Mouse (Mus musculus): ENCODE measurements around the gene Kcnq2. TPM values are rescaled to one million over a fixed set of nuclear protein-coding genes. Genes with fewer than 3 reads are reported as not detected.

The Kcnq2 gene
- polyA plus RNA-seq, 1 experiment from 2014 or later = 41.7 TPM

- no peak overlapping the region for H3K9ac ChIP-seq
- no peaks in the 10 kb centered on the region for H3K36me3 ChIP-seq
- H3K27ac ChIP-seq = peak overlapping the region; percentile 72
- ATAC-seq (ENCODE audit: low FRiP score) = peak; percentile 76
- no peaks in the 10 kb centered on the region for H3K27me3 ChIP-seq
- no peaks in the 10 kb centered on the region for H3K9me3 ChIP-seq (replicated peaks)
- WGBS = 63% methylated on average over 4 of the region's 4 CpGs
- no peak overlapping the region for H3K4me3 ChIP-seq
- H3K4me2 ChIP-seq (replicated peaks) = no peak overlapping the region
- H3K4me1 ChIP-seq = peaks cover 55% of the 10 kb centered on the region
Measured at GRCm38 (mm10) chr2:181120922-181121449, 14.1 kb downstream of the Kcnq2 start.

- Histone ChIP-seq H3K27ac (peak overlapping the region; percentile 72), H3K4me1 (peaks cover 59% of the 10 kb centered on the region)
- ATAC-seq (ENCODE audit: low FRiP score) = no peak
Measured at GRCm38 (mm10) chr2:181119952-181120351, 15.1 kb downstream of the Kcnq2 start.

GRCm38 (mm10) chr2:181116436-181116835, 18.7 kb downstream of the Kcnq2 start:
- H3K27ac ChIP-seq = no peak overlapping the region
- no peaks in the 10 kb centered on the region for H3K9me3 ChIP-seq (replicated peaks)
- peaks cover 56% of the 10 kb centered on the region for H3K4me1 ChIP-seq
- H3K4me3 ChIP-seq = no peak overlapping the region
- WGBS = 89% methylated on average over 5 of the region's 5 CpGs
- no peaks in the 10 kb centered on the region for H3K36me3 ChIP-seq
- H3K9ac ChIP-seq = no peak overlapping the region
- no peak for ATAC-seq (ENCODE audit: low FRiP score)
- no peak overlapping the region for H3K4me2 ChIP-seq (replicated peaks)
- no peaks in the 10 kb centered on the region for H3K27me3 ChIP-seq

More at GRCm38 (mm10) chr2:181119952-181120351, 15.1 kb downstream of the Kcnq2 start:
- 31% methylated on average over 10 of the region's 10 CpGs for WGBS
- no peaks in the 10 kb centered on the region for H3K9me3 ChIP-seq (replicated peaks)
- H3K36me3 ChIP-seq = no peaks in the 10 kb centered on the region
- no peak overlapping the region for H3K4me3 ChIP-seq
- H3K4me2 ChIP-seq (replicated peaks) = no peak overlapping the region
- H3K27me3 ChIP-seq = no peaks in the 10 kb centered on the region
- H3K9ac ChIP-seq = no peak overlapping the region

- Histone ChIP-seq H3K27ac (no peak overlapping the region), H3K4me1 (peaks cover 51% of the 10 kb centered on the region), H3K4me2 (replicated peaks) (no peak overlapping the region), H3K9me3 (replicated peaks) (no peaks in the 10 kb centered on the region), H3K27me3 (no peaks in the 10 kb centered on the region), H3K9ac (no peak overlapping the region), H3K36me3 (no peaks in the 10 kb centered on the region), H3K4me3 (no peak overlapping the region)
- no peak for ATAC-seq (ENCODE audit: low FRiP score)
- WGBS = 85% methylated on average over 3 of the region's 3 CpGs
Measured at GRCm38 (mm10) chr2:181115367-181115766, 19.7 kb downstream of the Kcnq2 start.

- ATAC-seq (ENCODE audit: low FRiP score) = peak; percentile 53
- no peak overlapping the region for H3K4me2 ChIP-seq (replicated peaks)
- H3K27me3 ChIP-seq = no peaks in the 10 kb centered on the region
- peaks cover 38% of the 10 kb centered on the region for H3K4me1 ChIP-seq
- 0 out of 2 replicates have a peak, but pooled peaks cover 9% of the 10 kb centered on the region for H3K36me3 ChIP-seq
- H3K9ac ChIP-seq = 0 out of 2 replicates have a peak overlapping the region, but pooled peaks have one; percentile 3
- no peak overlapping the region for H3K4me3 ChIP-seq
- WGBS = 58% methylated on average over 8 of the region's 8 CpGs
- H3K9me3 ChIP-seq (replicated peaks) = no peaks in the 10 kb centered on the region
- 0 out of 2 replicates have a peak overlapping the region, but pooled peaks have one; percentile 45 for H3K27ac ChIP-seq
Measured at GRCm38 (mm10) chr2:181113762-181114361, 21.2 kb downstream of the Kcnq2 start.

GRCm38 (mm10) chr2:181111665-181112064, 23.4 kb downstream of the Kcnq2 start:
- H3K4me3 ChIP-seq = no peak overlapping the region
- H3K4me1 ChIP-seq = peaks cover 34% of the 10 kb centered on the region
- ATAC-seq (ENCODE audit: low FRiP score) = no peak
- no peak overlapping the region for H3K27ac ChIP-seq
- 0 out of 2 replicates have a peak, but pooled peaks cover 9% of the 10 kb centered on the region for H3K36me3 ChIP-seq
- WGBS = 96% methylated on average over 1 of the region's 1 CpGs
- H3K9me3 ChIP-seq (replicated peaks) = no peaks in the 10 kb centered on the region
- no peaks in the 10 kb centered on the region for H3K27me3 ChIP-seq
- H3K4me2 ChIP-seq (replicated peaks) = no peak overlapping the region
- no peak overlapping the region for H3K9ac ChIP-seq

GRCm38 (mm10) chr2:181104111-181104510, 31.0 kb downstream of the Kcnq2 start:
- Histone ChIP-seq H3K4me1 (peaks cover 17% of the 10 kb centered on the region), H3K36me3 (peaks cover 5% of the 10 kb centered on the region; the same call in 1 of the 2 replicates), H3K27ac (no peak overlapping the region), H3K4me3 (no peak overlapping the region), H3K27me3 (no peaks in the 10 kb centered on the region), H3K9me3 (replicated peaks) (no peaks in the 10 kb centered on the region), H3K9ac (no peak overlapping the region), H3K4me2 (replicated peaks) (no peak overlapping the region)
- WGBS = 72% methylated on average over 2 of the region's 2 CpGs
- ATAC-seq (ENCODE audit: low FRiP score) = no peak

GRCm38 (mm10) chr2:181102161-181102560, 32.9 kb downstream of the Kcnq2 start:
- peaks cover 17% of the 10 kb centered on the region for H3K4me1 ChIP-seq
- peak overlapping the region; percentile 71 for H3K27ac ChIP-seq
- 23% methylated on average over 2 of the region's 2 CpGs for WGBS
- H3K9ac ChIP-seq = no peak overlapping the region
- H3K4me3 ChIP-seq = no peak overlapping the region
- H3K36me3 ChIP-seq = peaks cover 5% of the 10 kb centered on the region; the same call in 1 of the 2 replicates
- no peak overlapping the region for H3K4me2 ChIP-seq (replicated peaks)
- no peaks in the 10 kb centered on the region for H3K27me3 ChIP-seq
- no peaks in the 10 kb centered on the region for H3K9me3 ChIP-seq (replicated peaks)
- ATAC-seq (ENCODE audit: low FRiP score) = peak; percentile 86

GRCm38 (mm10) chr2:181101626-181102025, 33.5 kb downstream of the Kcnq2 start:
- peaks cover 7% of the 10 kb centered on the region; the same call in 1 of the 2 replicates for H3K36me3 ChIP-seq
- 54% methylated on average over 1 of the region's 1 CpGs for WGBS

GRCm38 (mm10) chr2:181100087-181100486, 35.0 kb downstream of the Kcnq2 start:
- Histone ChIP-seq H3K4me1 (peaks cover 17% of the 10 kb centered on the region), H3K9ac (no peak overlapping the region), H3K27ac (no peak overlapping the region), H3K27me3 (no peaks in the 10 kb centered on the region), H3K36me3 (peaks cover 8% of the 10 kb centered on the region; the same call in 1 of the 2 replicates), H3K9me3 (replicated peaks) (no peaks in the 10 kb centered on the region), H3K4me2 (replicated peaks) (no peak overlapping the region), H3K4me3 (no peak overlapping the region)
- ATAC-seq (ENCODE audit: low FRiP score) = no peak
- 90% methylated on average over 2 of the region's 2 CpGs for WGBS

More at GRCm38 (mm10) chr2:181101626-181102025, 33.5 kb downstream of the Kcnq2 start:
- Histone ChIP-seq H3K9me3 (replicated peaks) (no peaks in the 10 kb centered on the region), H3K9ac (no peak overlapping the region), H3K27me3 (no peaks in the 10 kb centered on the region), H3K27ac (peak overlapping the region; percentile 71), H3K4me2 (replicated peaks) (no peak overlapping the region), H3K4me1 (peaks cover 17% of the 10 kb centered on the region), H3K4me3 (no peak overlapping the region)
- ATAC-seq (ENCODE audit: low FRiP score) = peak; percentile 38; the same call in 1 of the 2 replicates

- WGBS = 76% methylated on average over 3 of the region's 3 CpGs
- Histone ChIP-seq H3K27me3 (no peaks in the 10 kb centered on the region), H3K27ac (no peak overlapping the region), H3K4me2 (replicated peaks) (no peak overlapping the region), H3K9me3 (replicated peaks) (no peaks in the 10 kb centered on the region), H3K4me1 (no peaks in the 10 kb centered on the region), H3K4me3 (no peak overlapping the region), H3K36me3 (peaks cover 16% of the 10 kb centered on the region), H3K9ac (no peak overlapping the region)
- ATAC-seq (ENCODE audit: low FRiP score) = no peak
Measured at GRCm38 (mm10) chr2:181090123-181090522, 45.0 kb downstream of the Kcnq2 start.

- H3K36me3 ChIP-seq = peaks cover 30% of the 10 kb centered on the region
- no peak overlapping the region for H3K9ac ChIP-seq
- no peak for ATAC-seq (ENCODE audit: low FRiP score)
Measured at GRCm38 (mm10) chr2:181084997-181085396, 50.1 kb downstream of the Kcnq2 start.

GRCm38 (mm10) chr2:181083945-181084344, 51.2 kb downstream of the Kcnq2 start:
- Histone ChIP-seq H3K9ac (no peak overlapping the region), H3K27ac (no peak overlapping the region), H3K27me3 (no peaks in the 10 kb centered on the region), H3K4me3 (no peak overlapping the region), H3K4me2 (replicated peaks) (no peak overlapping the region), H3K4me1 (no peaks in the 10 kb centered on the region), H3K36me3 (peaks cover 30% of the 10 kb centered on the region), H3K9me3 (replicated peaks) (no peaks in the 10 kb centered on the region)
- 69% methylated on average over 4 of the region's 4 CpGs for WGBS
- no peak for ATAC-seq (ENCODE audit: low FRiP score)

More at GRCm38 (mm10) chr2:181084997-181085396, 50.1 kb downstream of the Kcnq2 start:
- Histone ChIP-seq H3K27ac (no peak overlapping the region), H3K9me3 (replicated peaks) (no peaks in the 10 kb centered on the region), H3K4me2 (replicated peaks) (no peak overlapping the region), H3K4me3 (no peak overlapping the region), H3K27me3 (no peaks in the 10 kb centered on the region), H3K4me1 (no peaks in the 10 kb centered on the region)
- WGBS = 57% methylated on average over 8 of the region's 8 CpGs
